ENCODE assay signal across 9 mouse cellular contexts in the genomic region with DNA sequence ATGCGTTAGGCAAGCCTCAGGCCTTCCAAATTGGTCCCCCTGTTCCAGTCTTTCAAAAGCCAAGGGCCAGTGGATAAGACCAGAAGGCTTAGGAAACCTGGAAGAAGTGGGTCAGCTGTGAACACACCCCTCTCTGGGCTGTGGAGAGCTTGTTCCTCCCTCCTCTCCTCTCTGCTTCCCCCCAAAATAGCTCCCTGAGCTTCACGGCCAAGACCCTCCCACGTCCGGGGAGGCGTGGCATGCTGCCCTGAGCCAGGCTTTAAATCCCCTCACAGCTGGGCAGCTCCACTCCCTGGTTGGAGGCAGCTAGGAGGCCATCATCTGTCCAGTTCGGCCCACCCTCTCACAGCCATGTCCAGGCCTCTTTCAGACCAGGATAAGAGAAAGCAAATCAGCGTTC. TPM values are rescaled to one million over a fixed set of nuclear protein-coding genes. Genes with fewer than 3 reads are reported as not detected.
DNase-seq lines count a peak whose midpoint lies in the region; ATAC-seq and TF ChIP-seq lines count a peak whose summit lies in the region.
"Had no signal": no experiment of that assay in that cellular context is flagged by ENCODE, and none has a peak within 500 bp of the region (broad histone marks: within the 10 kb centered on the region; RNA-seq: fewer than 3 reads in every experiment).

A gene (plus strand): TSS at position 272 of the 400 bp plus-strand sequence.

- WGBS in hindbrain, postnatal 0 days, result 23% methylated on average over 7 of the region's 7 CpGs
- 14% methylated on average over 7 of the region's 7 CpGs for WGBS in stomach, embryonic 16.5 days

- peaks cover 4% of the 10 kb centered on the region; the same call in 1 of the 2 replicates for H3K4me1 ChIP-seq in hindbrain, postnatal 0 days (ENCODE audit: insufficient read depth, low read length)
- peaks cover 19% of the 10 kb centered on the region for H3K4me1 ChIP-seq in stomach, embryonic 16.5 days (ENCODE audit: control insufficient read depth, insufficient read depth, low read length)

- H3K4me2 ChIP-seq in hindbrain, postnatal 0 days (ENCODE audit: low read depth, low read length), result no peak within 1 kb of the TSS
- H3K4me2 ChIP-seq in stomach, embryonic 16.5 days (ENCODE audit: low read depth, low read length), result peak within 1 kb of the TSS; percentile 46

- peak; percentile 12; the same call in 1 of the 2 replicates for ATAC-seq in hindbrain, postnatal 0 days
- peak; percentile 45 for ATAC-seq in megakaryocyte progenitor cell, adult 5-6 weeks (replicated peaks; ENCODE audit: poor library complexity)
- peak; percentile 86 for ATAC-seq in stomach, embryonic 16.5 days (ENCODE audit: insufficient read depth, low FRiP score)

- no peak within 1 kb of the TSS for H3K4me3 ChIP-seq in hindbrain, postnatal 0 days (ENCODE audit: low read length)
- H3K4me3 ChIP-seq in stomach, embryonic 16.5 days (replicated peaks; ENCODE audit: low read length), result peak within 1 kb of the TSS; percentile 19

- no peaks in the 10 kb centered on the region for H3K9me3 ChIP-seq in hindbrain, postnatal 0 days (ENCODE audit: low read length)
- no peaks in the 10 kb centered on the region for H3K9me3 ChIP-seq in stomach, embryonic 16.5 days (replicated peaks; ENCODE audit: control insufficient read depth, low read length)

- peak within 1 kb of the TSS; percentile 0; the same call in 1 of the 2 replicates for H3K27ac ChIP-seq in hindbrain, postnatal 0 days
- H3K27ac ChIP-seq in stomach, embryonic 16.5 days (ENCODE audit: low read length), result peak within 1 kb of the TSS; percentile 36
- H3K27ac ChIP-seq: macrophage had no signal

- no peaks in the 10 kb centered on the region for H3K36me3 ChIP-seq in hindbrain, postnatal 0 days (ENCODE audit: insufficient read depth, low read length)
- H3K36me3 ChIP-seq in stomach, embryonic 16.5 days (ENCODE audit: control insufficient read depth, insufficient read depth, low read length), result no peaks in the 10 kb centered on the region

- no peak for TF ChIP-seq CTCF in hindbrain, postnatal 0 days (IDR thresholded peaks at IDR 0.05; ENCODE audit: low read depth)

- DNase-seq in adrenal gland, adult 18-20 months (ENCODE audit: low spot score in 2 of 2), result no peak
- peak; percentile 64 for DNase-seq in adrenal gland, postnatal 25 days
- DNase-seq in gastrocnemius, postnatal 4 days (ENCODE audit: low spot score in 2 of 2), result peak; percentile 66 to 82
- peak; percentile 37 for DNase-seq in hindbrain, postnatal 0 days (ENCODE audit: low spot score)
- no peak for DNase-seq in layer of hippocampus, postnatal 36 days
- DNase-seq in thymus, adult 18-20 months, result no peak

- H3K27me3 ChIP-seq in hindbrain, postnatal 0 days (ENCODE audit: insufficient read depth, low read length), result no peaks in the 10 kb centered on the region
- no peaks in the 10 kb centered on the region for H3K27me3 ChIP-seq in stomach, embryonic 16.5 days (ENCODE audit: control insufficient read depth, insufficient read depth, low read length)

- H3K9ac ChIP-seq in hindbrain, postnatal 0 days (replicated peaks; ENCODE audit: low read length), result no peak within 1 kb of the TSS
- peak within 1 kb of the TSS; percentile 58 for H3K9ac ChIP-seq in stomach, embryonic 16.5 days (ENCODE audit: low read length)

RNA-seq across cellular contexts. Expression of the gene that starts here (rescaled TPM):
- 10 to 100 TPM; 55.0 to 65.0 TPM for total RNA-seq in adrenal gland, adult 18-20 months (2021)
- 61.6 and 85.9 TPM in 2 replicates for total RNA-seq in adrenal gland, postnatal 25 days (2021)
- total RNA-seq in gastrocnemius, postnatal 4 days (2021), result 1,000 to 10,000 TPM; 2,079 to 2,155 TPM
- 11.9 and 18.3 TPM in 2 replicates for total RNA-seq in hindbrain, postnatal 0 days (2014; rRNA removed)
- 10.4 and 12.6 TPM in 2 replicates for polyA plus RNA-seq in hindbrain, postnatal 0 days (2015; fragmentation: Nextera tagmentation; extraction: Ambion mirVana)
- 10 to 100 TPM; 18.3 to 22.1 TPM for total RNA-seq in layer of hippocampus, postnatal 36 days (2021)
- total RNA-seq in megakaryocyte progenitor cell, adult 5-6 weeks (2015), result 0.30 and 1.5 TPM in 2 replicates
- 0.47 TPM in 1 of 2 replicates, not detected in the other for total RNA-seq in megakaryocyte progenitor cell, adult 5-6 weeks (2017)
- polyA plus RNA-seq in stomach, embryonic 16.5 days (2015; fragmentation: Nextera tagmentation; extraction: Ambion mirVana), result 17.7 and 55.0 TPM in 2 replicates

Comparison
In these comparisons a context has a peak if more than half of its experiments do, and no peak if none do; other contexts are left out.
1. RNA of the gene that starts here (total RNA-seq): 2,079 to 2,155 TPM in gastrocnemius, postnatal 4 days; 61.6 to 85.9 TPM in adrenal gland, postnatal 25 days, 55.0 to 65.0 TPM in adrenal gland, adult 18-20 months, 18.3 to 22.1 TPM in layer of hippocampus, postnatal 36 days, 11.9 to 18.3 TPM in hindbrain, postnatal 0 days and 0.30 to 1.5 TPM in megakaryocyte progenitor cell, adult 5-6 weeks; every median in the first group is over 10 times any median in the second.
2. DNase-seq: peak in adrenal gland, postnatal 25 days (single experiment), gastrocnemius, postnatal 4 days (2 of 2) and hindbrain, postnatal 0 days (single experiment); none in adrenal gland, adult 18-20 months (0 of 2), layer of hippocampus, postnatal 36 days (0 of 2) and thymus, adult 18-20 months (0 of 2).
3. ATAC-seq: peak in every context shown above with its lines; median percentile 86 in stomach, embryonic 16.5 days; 45 in megakaryocyte progenitor cell, adult 5-6 weeks; 12 in hindbrain, postnatal 0 days.